Mouse (Mus musculus) Muller cell, postnatal 12 days (primary cell): Measurements from ENCODE around the gene Prss21.
A peak's percentile ranks its signal among the peaks of the same experiment; 100 is the strongest.
"Not testable (repeated sequence)": the region's sequence is repeated elsewhere in the genome, so short reads cannot be mapped to it uniquely, and the experiment has no call there.

Experiments
- DNase-seq: peaks from one replicate; pipeline ENCODE4 v3.0.0-alpha.2; 2015; ENCODE audit errors: inconsistent ontology term

The Prss21 gene

GRCm38 (mm10) chr17:23862926-23863325 is 4.9 kb upstream of the Prss21 start:
- no peak for DNase-seq

DNA sequence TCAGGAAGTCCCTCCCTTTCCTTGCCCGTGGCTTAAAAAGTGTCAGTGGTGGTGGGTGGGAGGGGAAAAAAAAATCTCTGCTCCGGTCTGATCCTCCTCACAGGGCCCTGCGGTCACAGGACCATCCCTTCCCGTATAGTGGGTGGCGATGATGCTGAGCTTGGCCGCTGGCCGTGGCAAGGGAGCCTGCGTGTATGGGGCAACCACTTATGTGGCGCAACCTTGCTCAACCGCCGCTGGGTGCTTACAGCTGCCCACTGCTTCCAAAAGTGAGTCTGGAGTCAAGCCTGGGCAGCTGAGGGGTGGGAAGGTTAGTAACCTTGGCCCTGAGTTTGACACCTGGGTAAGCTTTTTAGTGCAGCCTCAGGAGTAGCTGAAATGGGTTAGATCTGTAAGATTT is 657 bp downstream of the Prss21 start:
- DNase-seq = no peak

DNA sequence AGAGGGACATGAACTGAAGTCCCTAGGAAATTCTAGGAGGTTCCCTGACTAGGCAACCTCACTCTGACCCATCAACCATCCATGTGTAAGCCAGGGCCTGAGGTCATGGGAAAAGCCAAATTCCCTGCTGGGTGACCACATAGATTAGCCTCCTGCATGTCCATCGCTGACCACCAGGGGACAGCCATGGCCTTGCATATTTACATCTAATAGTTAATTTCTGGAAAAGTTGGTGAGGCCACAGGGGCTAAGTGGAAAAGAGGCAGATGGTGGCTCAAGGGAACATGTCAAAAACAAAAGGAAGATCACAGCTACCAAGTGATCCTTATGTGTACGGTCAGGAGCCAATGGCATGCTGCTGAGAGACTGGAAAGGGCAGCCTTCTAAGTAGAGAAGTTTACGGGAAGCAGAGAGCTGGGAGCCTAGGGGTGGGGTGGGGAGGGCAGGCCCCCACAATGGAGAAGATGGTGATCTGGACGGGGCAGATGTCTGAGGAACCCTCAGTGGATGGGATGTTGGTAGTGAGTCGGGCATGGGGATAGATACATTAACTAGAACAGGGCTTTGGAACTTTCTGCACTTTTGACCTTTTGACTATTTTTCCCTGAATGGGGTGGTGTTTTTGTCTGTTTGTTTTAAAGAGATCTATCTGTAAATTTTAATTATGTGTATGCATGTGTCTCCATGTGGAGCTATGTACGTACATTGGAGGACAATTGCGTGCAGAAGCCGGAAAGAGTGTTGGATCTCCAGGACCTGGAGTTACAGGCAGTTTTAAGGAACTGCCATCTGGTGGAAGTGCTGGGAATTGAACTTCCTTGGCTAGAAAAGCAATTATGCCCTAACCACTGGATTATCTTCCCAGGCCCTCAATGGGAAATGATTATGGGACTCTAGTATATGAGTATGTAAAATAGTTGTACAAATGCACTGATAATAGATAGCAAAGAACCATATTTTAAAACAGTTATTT is 6.3 kb downstream of the Prss21 start:
- peak; percentile 54 for DNase-seq

GRCm38 (mm10) chr17:23876741-23877140 is 8.9 kb downstream of the Prss21 start:
- DNase-seq = peak; percentile 63

- no peak for DNase-seq
Observed at GRCm38 (mm10) chr17:23877166-23877565, 9.3 kb downstream of the Prss21 start.

DNA sequence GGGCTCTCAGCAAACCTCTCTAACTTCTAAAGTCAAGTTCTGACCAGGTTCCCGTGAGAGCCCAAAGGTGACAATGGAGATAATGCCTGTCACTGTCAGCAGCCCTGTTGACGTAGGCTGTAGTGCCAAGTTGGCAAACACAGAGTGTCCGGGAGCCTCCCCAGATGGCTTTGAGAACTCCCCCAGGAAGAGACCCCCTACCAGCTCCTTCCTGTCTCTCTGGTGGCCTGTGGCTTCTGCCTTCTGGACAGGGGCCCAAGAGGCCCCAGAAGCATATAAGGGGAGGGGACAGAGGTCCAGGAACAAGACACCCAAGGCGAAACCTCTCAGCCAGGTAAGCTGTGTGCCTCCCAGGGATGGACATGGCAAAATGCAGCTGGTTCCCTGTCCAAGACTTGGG is 12.7 kb downstream of the Prss21 start, which contains the start of the genes Dcpp1 and Dcpp2:
Dcpp1 (plus strand) TSS at position 301 of the 400 bp plus-strand sequence.
Dcpp2 (plus strand) TSS at position 305 of the 400 bp plus-strand sequence.
- DNase-seq = not testable (repeated sequence)

DNA sequence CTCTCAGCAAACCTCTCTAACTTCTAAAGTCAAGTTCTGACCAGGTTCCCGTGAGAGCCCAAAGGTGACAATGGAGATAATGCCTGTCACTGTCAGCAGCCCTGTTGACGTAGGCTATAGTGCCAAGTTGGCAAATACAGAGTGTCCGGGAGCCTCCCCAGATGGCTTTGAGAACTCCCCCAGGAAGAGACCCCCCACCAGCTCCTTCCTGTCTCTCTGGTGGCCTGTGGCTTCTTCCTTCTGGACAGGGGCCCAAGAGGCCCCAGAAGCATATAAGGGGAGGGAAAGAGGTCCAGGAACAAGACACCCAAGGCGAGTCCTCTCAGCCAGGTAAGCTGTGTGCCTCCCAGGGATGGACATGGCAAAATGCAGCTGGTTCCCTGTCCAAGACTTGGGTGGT is 49.3 kb downstream of the Prss21 start, which contains the start of gene Dcpp3:
Dcpp3 (plus strand) TSS at position 301 of the 400 bp plus-strand sequence.
- DNase-seq = not testable (repeated sequence)
